Mouse (Mus musculus): ENCODE data around the gene Ssh3. TPM values are rescaled to one million over a fixed set of nuclear protein-coding genes. Genes with fewer than 3 reads are reported as not detected.
A peak's percentile ranks its signal among the peaks of the same experiment; 100 is the strongest.

Ssh3 gene
- 64.6 and 69.6 TPM in 2 replicates for total RNA-seq (2014; rRNA removed)
- polyA plus RNA-seq (2015; fragmentation: Nextera tagmentation; extraction: Ambion mirVana): 18.9 and 21.8 TPM in 2 replicates

DNA sequence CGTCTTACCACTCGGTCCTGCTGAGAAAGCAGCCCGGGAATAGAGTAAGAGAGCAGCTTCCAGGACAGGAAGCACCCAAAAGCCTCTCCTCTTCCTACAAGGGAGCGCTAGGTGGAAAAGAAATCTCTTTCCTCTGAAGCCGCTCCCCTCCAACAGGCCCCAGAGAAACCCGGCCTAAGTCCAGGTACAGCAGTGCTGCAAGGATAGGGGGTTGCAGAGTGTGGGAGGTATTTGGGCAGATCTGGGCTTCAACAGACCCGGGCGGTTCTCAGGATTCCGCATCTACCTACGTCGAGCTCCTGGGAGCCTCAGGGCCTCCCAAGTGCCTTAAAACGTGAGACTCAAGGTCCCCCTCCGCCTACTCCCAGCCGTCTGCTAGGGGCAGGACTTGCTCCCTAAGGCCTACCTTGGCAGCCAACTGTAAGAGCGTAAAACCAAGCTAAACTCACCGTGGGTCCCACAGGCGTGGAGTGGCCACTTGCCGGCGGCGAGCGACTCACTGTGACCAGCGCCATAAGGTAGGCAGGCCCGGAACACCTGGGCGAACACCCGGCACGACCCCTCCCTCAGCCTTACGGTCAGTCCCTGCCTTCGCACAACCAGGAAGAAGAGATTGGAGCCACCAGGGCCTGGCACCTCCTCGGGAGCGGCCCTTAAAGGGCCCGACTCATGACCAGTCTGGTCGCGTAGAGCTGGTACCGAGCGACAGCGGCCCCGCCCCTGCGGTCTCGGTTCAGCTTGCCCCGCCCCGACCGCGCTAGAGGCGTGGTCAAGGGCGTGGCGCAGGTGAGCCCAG lies at the start of gene Ssh3:
Gene Ssh3 (minus strand): TSS at position 615 of the 796 bp plus-strand sequence.
- WGBS: 7% methylated on average over 45 of the region's 46 CpGs
- peak; percentile 64 for ATAC-seq

GRCm38 (mm10) chr19:4317181-4317580 lies 48.2 kb upstream of the Ssh3 start:
- no peak overlapping the region for H3K9ac ChIP-seq (replicated peaks; ENCODE audit: low read length)
- 91% methylated on average over 3 of the region's 3 CpGs for WGBS
- no peaks in the 10 kb centered on the region for H3K27me3 ChIP-seq (ENCODE audit: insufficient read depth, low read length)
- H3K4me3 ChIP-seq (ENCODE audit: low read length): no peak overlapping the region
- H3K36me3 ChIP-seq (ENCODE audit: insufficient read depth, low read length): peaks cover 54% of the 10 kb centered on the region
- no peak overlapping the region for H3K27ac ChIP-seq
- ATAC-seq: no peak
- H3K4me2 ChIP-seq (ENCODE audit: low read depth, low read length): no peak overlapping the region
- no peaks in the 10 kb centered on the region for H3K9me3 ChIP-seq (ENCODE audit: low read length)
- no peak for DNase-seq (ENCODE audit: low spot score)
- no peak for TF ChIP-seq CTCF (IDR thresholded peaks at IDR 0.05; ENCODE audit: low read depth)
- no peaks in the 10 kb centered on the region for H3K4me1 ChIP-seq (ENCODE audit: insufficient read depth, low read length)

More for the DNA sequence above, at the start of gene Ssh3:
- peak within 1 kb of the TSS; percentile 38 for H3K4me3 ChIP-seq (ENCODE audit: low read length)
- H3K36me3 ChIP-seq (ENCODE audit: insufficient read depth, low read length): 0 out of 2 replicates have a peak, but pooled peaks cover 7% of the 10 kb centered on the region
- peak within 1 kb of the TSS; percentile 58; the same call in 1 of the 2 replicates for H3K27ac ChIP-seq
- no peaks in the 10 kb centered on the region for H3K9me3 ChIP-seq (ENCODE audit: low read length)
- TF ChIP-seq CTCF (IDR thresholded peaks at IDR 0.05; ENCODE audit: low read depth): no peak
- no peaks in the 10 kb centered on the region for H3K27me3 ChIP-seq (ENCODE audit: insufficient read depth, low read length)
- peak within 1 kb of the TSS; percentile 61 for H3K4me2 ChIP-seq (ENCODE audit: low read depth, low read length)
- H3K4me1 ChIP-seq (ENCODE audit: insufficient read depth, low read length): peaks cover 6% of the 10 kb centered on the region; the same call in 1 of the 2 replicates
- peak; percentile 66 for DNase-seq (ENCODE audit: low spot score)
- peak within 1 kb of the TSS; percentile 51 for H3K9ac ChIP-seq (replicated peaks; ENCODE audit: low read length)

- no peaks in the 10 kb centered on the region for H3K27me3 ChIP-seq (ENCODE audit: insufficient read depth, low read length)
- H3K9ac ChIP-seq (replicated peaks; ENCODE audit: low read length): no peak overlapping the region
- no peaks in the 10 kb centered on the region for H3K9me3 ChIP-seq (ENCODE audit: low read length)
- peak; percentile 71 for DNase-seq (ENCODE audit: low spot score)
- peaks cover 40% of the 10 kb centered on the region for H3K36me3 ChIP-seq (ENCODE audit: insufficient read depth, low read length)
- H3K27ac ChIP-seq: no peak overlapping the region
- WGBS: 71% methylated on average over 6 of the region's 6 CpGs
- TF ChIP-seq CTCF (IDR thresholded peaks at IDR 0.05; ENCODE audit: low read depth): no peak
- H3K4me2 ChIP-seq (ENCODE audit: low read depth, low read length): no peak overlapping the region
- H3K4me3 ChIP-seq (ENCODE audit: low read length): no peak overlapping the region
- H3K4me1 ChIP-seq (ENCODE audit: insufficient read depth, low read length): no peaks in the 10 kb centered on the region
- peak; percentile 50; the same call in 1 of the 2 replicates for ATAC-seq
Measured at GRCm38 (mm10) chr19:4315223-4315944, 46.4 kb upstream of the Ssh3 start.

DNA sequence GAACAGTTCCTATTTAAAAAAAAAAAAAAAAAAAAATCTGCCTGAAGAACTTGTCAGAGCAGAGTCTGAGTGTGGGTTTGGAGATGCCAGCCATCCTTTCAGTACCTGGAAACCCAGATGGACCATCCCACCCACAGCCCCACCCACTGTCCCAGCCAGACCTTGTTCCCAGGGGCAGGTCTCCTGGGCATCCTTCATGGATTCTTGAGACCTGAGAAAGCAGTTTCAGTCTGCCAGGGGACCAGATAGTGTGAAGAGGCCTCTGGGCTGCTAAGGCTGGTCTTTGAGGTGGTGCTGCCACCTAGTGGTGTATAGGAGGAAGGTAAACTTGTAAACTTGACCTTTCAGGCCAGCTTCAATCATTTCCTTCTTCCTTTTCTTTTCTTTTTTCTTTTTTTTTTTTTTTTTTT lies 40.8 kb upstream of the Ssh3 start:
- DNase-seq (ENCODE audit: low spot score) (peak; percentile 83), ATAC-seq (peak; percentile 37; the same call in 1 of the 2 replicates)
- Histone ChIP-seq H3K4me3 (ENCODE audit: low read length) (no peak overlapping the region), H3K4me1 (ENCODE audit: insufficient read depth, low read length) (peaks cover 7% of the 10 kb centered on the region), H3K9me3 (ENCODE audit: low read length) (no peaks in the 10 kb centered on the region), H3K27ac (no peak overlapping the region), H3K36me3 (ENCODE audit: insufficient read depth, low read length) (no peaks in the 10 kb centered on the region; the same call in 1 of the 2 replicates), H3K9ac (replicated peaks; ENCODE audit: low read length) (no peak overlapping the region), H3K4me2 (ENCODE audit: low read depth, low read length) (no peak overlapping the region), H3K27me3 (ENCODE audit: insufficient read depth, low read length) (no peaks in the 10 kb centered on the region)
- TF ChIP-seq CTCF (IDR thresholded peaks at IDR 0.05; ENCODE audit: low read depth): peak; percentile 87

DNA sequence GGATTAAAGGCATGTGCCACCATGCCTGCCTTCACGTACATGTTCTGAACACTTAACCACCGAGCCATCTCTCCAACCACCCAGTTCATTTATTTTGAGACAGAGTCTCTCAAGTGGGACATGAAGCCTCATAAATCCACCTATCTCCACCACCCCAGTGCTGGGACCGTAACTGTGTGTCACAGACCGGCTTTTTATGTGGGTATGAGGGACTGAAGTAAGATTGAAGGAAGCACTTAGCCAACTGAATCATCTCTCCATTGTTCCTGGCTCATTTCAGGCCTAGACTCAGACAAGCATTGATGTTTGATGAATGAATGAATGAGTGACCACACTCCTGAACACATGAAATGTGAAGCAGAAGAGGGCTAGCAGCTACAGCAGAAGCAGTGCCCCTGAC lies 40.3 kb upstream of the Ssh3 start:
- no peaks in the 10 kb centered on the region for H3K9me3 ChIP-seq (ENCODE audit: low read length)
- WGBS: 97% methylated on average over 4 of the region's 4 CpGs

GRCm38 (mm10) chr19:4306190-4306577 lies 37.2 kb upstream of the Ssh3 start, which contains the start of gene Grk2:
Gene Grk2, minus strand, starts transcription at chr19:4306222.
- DNase-seq (ENCODE audit: low spot score) (peak; percentile 85), ATAC-seq (peak; percentile 85)
- H3K27ac ChIP-seq: peak within 1 kb of the TSS; percentile 92
- no peaks in the 10 kb centered on the region for H3K9me3 ChIP-seq (ENCODE audit: low read length)
- TF ChIP-seq CTCF (IDR thresholded peaks at IDR 0.05; ENCODE audit: low read depth): peak; percentile 67
- H3K4me3 ChIP-seq (ENCODE audit: low read length): peak within 1 kb of the TSS; percentile 92
- peak within 1 kb of the TSS; percentile 77 for H3K4me2 ChIP-seq (ENCODE audit: low read depth, low read length)
- WGBS: under 1% methylated on average over 15 of the region's 46 CpGs
- no peaks in the 10 kb centered on the region for H3K27me3 ChIP-seq (ENCODE audit: insufficient read depth, low read length)
- peak within 1 kb of the TSS; percentile 97 for H3K9ac ChIP-seq (replicated peaks; ENCODE audit: low read length)
- no peaks in the 10 kb centered on the region for H3K36me3 ChIP-seq (ENCODE audit: insufficient read depth, low read length)
- H3K4me1 ChIP-seq (ENCODE audit: insufficient read depth, low read length): peaks cover 39% of the 10 kb centered on the region

More for the DNA sequence above, 40.3 kb upstream of the Ssh3 start:
- DNase-seq (ENCODE audit: low spot score) (no peak), ATAC-seq (no peak)
- TF ChIP-seq CTCF (IDR thresholded peaks at IDR 0.05; ENCODE audit: low read depth): no peak
- H3K4me1 ChIP-seq (ENCODE audit: insufficient read depth, low read length): peaks cover 12% of the 10 kb centered on the region
- no peak overlapping the region for H3K4me3 ChIP-seq (ENCODE audit: low read length)
- H3K27me3 ChIP-seq (ENCODE audit: insufficient read depth, low read length): no peaks in the 10 kb centered on the region
- no peak overlapping the region for H3K4me2 ChIP-seq (ENCODE audit: low read depth, low read length)
- no peak overlapping the region for H3K9ac ChIP-seq (replicated peaks; ENCODE audit: low read length)
- no peaks in the 10 kb centered on the region; the same call in 1 of the 2 replicates for H3K36me3 ChIP-seq (ENCODE audit: insufficient read depth, low read length)
- no peak overlapping the region for H3K27ac ChIP-seq

Data from hindbrain, postnatal 0 days (tissue).